Mouse (Mus musculus): ENCODE data around the gene Uvrag. TPM values are rescaled to one million over a fixed set of nuclear protein-coding genes. Genes with fewer than 3 reads are reported as not detected.
A peak's percentile ranks its signal among the peaks of the same experiment; 100 is the strongest.

Gene Uvrag
- total and polyA plus RNA-seq, 3 experiments, result 5.9 to 22.1 (median 21.0) TPM

- Histone ChIP-seq H3K79me2 (replicated peaks; ENCODE audit: control insufficient read depth, insufficient read depth, low read length) (peaks cover 5% of the 10 kb centered on the region), H3K4me1 (ENCODE audit: control insufficient read depth, insufficient read depth, low read length) (peaks cover 15% of the 10 kb centered on the region), H3K9ac (ENCODE audit: low read depth, low read length) (no peak overlapping the region), H3K27ac (no peak overlapping the region), H3K27me3 (ENCODE audit: control insufficient read depth, insufficient read depth, low read length) (no peaks in the 10 kb centered on the region), H3K36me3 (ENCODE audit: control insufficient read depth, insufficient read depth, low read length) (peaks cover 5% of the 10 kb centered on the region; the same call in 1 of the 2 replicates), H3K4me3 (no peak overlapping the region)
- TF ChIP-seq POLR2A (IDR thresholded peaks at IDR 0.05; ENCODE audit: insufficient read depth, low read depth, low read length), result no peak
- no peak for TF ChIP-seq EP300 (IDR thresholded peaks at IDR 0.05; ENCODE audit: insufficient read depth, low read depth, low read length)
- TF ChIP-seq CTCF (IDR thresholded peaks at IDR 0.05), result no peak
- WGBS, result 100% methylated on average over 4 of the region's 4 CpGs
- DNase-seq, result no peak
- intact Hi-C loops (cut with DNase I), result no loop called here
These were observed 3.4 kb downstream of the Uvrag start for GRCm38 (mm10) chr7:99137541-99137940.

DNA sequence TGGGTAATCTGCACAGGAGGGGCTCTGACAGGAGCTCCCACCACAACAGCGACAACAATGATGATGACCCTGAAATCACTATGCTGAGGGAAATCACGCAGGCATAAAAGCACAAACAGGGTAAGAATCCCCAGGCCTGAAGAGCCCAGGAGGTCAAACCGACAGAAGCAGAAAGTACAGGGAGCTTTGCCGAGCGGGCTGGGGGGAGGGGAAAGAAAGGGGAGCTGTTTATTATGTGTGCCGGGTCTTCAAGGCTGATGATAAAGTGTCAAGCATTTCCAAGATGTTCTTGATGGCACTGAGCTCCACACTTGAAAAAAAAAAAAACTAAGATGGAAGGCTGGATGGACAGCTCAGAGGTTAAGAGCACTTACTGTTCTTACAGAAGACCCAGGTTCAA is 4.2 kb downstream of the Uvrag start:
- intact Hi-C loops (cut with DNase I), result no loop called here
- H3K4me1 ChIP-seq (ENCODE audit: control insufficient read depth, insufficient read depth, low read length), result peaks cover 18% of the 10 kb centered on the region
- peaks cover 5% of the 10 kb centered on the region; the same call in 1 of the 2 replicates for H3K36me3 ChIP-seq (ENCODE audit: control insufficient read depth, insufficient read depth, low read length)
- no peak overlapping the region for H3K4me3 ChIP-seq
- H3K9ac ChIP-seq (ENCODE audit: low read depth, low read length), result no peak overlapping the region
- 86% methylated on average over 6 of the region's 6 CpGs for WGBS
- DNase-seq, result no peak
- H3K79me2 ChIP-seq (replicated peaks; ENCODE audit: control insufficient read depth, insufficient read depth, low read length), result peaks cover 5% of the 10 kb centered on the region
- H3K27me3 ChIP-seq (ENCODE audit: control insufficient read depth, insufficient read depth, low read length), result no peaks in the 10 kb centered on the region
- no peak overlapping the region for H3K27ac ChIP-seq
- TF ChIP-seq POLR2A (IDR thresholded peaks at IDR 0.05; ENCODE audit: insufficient read depth, low read depth, low read length) (no peak), CTCF (IDR thresholded peaks at IDR 0.05) (no peak), EP300 (IDR thresholded peaks at IDR 0.05; ENCODE audit: insufficient read depth, low read depth, low read length) (no peak)

DNA sequence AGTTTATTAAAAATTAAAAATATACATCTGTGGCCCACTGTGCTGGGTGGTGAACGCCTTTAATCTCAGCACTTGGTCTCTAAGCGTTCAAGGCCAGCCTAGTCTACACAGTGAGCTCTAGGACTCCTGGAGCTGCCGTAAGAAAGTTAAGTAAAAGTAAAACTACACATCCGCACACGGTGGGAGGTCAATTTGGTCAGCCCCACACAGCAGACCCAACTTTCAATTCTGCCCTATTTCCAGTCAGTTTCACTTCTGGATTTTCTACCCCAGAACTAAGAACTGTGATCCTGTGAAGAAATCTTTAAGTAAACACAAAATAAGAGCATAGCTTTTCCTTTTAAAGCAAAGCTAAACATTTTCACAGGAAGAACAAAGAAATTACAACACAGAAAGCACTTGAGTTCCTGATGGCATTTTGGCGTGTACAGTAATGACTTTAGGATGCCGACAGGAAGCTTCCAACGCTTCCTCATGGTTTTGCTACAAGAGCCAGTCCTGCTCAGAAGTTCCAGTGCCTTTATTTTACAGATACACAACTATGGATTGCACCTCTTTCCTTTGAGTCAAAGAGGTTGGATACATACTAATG is 7.0 kb downstream of the Uvrag start:
- Histone ChIP-seq H3K36me3 (ENCODE audit: control insufficient read depth, insufficient read depth, low read length) (peaks cover 3% of the 10 kb centered on the region; the same call in 1 of the 2 replicates), H3K27ac (peak overlapping the region; percentile 34), H3K79me2 (replicated peaks; ENCODE audit: control insufficient read depth, insufficient read depth, low read length) (peaks cover 10% of the 10 kb centered on the region), H3K27me3 (ENCODE audit: control insufficient read depth, insufficient read depth, low read length) (no peaks in the 10 kb centered on the region), H3K4me3 (no peak overlapping the region), H3K4me1 (ENCODE audit: control insufficient read depth, insufficient read depth, low read length) (peaks cover 18% of the 10 kb centered on the region), H3K9ac (ENCODE audit: low read depth, low read length) (no peak overlapping the region; the same call in 1 of the 2 replicates)
- 48% methylated on average over 8 of the region's 8 CpGs for WGBS
- DNase-seq, result no peak
- TF ChIP-seq EP300 (IDR thresholded peaks at IDR 0.05; ENCODE audit: insufficient read depth, low read depth, low read length) (no peak), POLR2A (IDR thresholded peaks at IDR 0.05; ENCODE audit: insufficient read depth, low read depth, low read length) (no peak), CTCF (IDR thresholded peaks at IDR 0.05) (no peak)
- intact Hi-C loops (cut with DNase I), result no loop called here

- H3K79me2 ChIP-seq (replicated peaks; ENCODE audit: control insufficient read depth, insufficient read depth, low read length), result peaks cover 10% of the 10 kb centered on the region
- H3K4me3 ChIP-seq, result peak overlapping the region; percentile 5; the same call in 1 of the 2 replicates
- peaks cover 3% of the 10 kb centered on the region; the same call in 1 of the 2 replicates for H3K36me3 ChIP-seq (ENCODE audit: control insufficient read depth, insufficient read depth, low read length)
- H3K4me1 ChIP-seq (ENCODE audit: control insufficient read depth, insufficient read depth, low read length), result peaks cover 23% of the 10 kb centered on the region
- TF ChIP-seq EP300 (IDR thresholded peaks at IDR 0.05; ENCODE audit: insufficient read depth, low read depth, low read length) (no peak), CTCF (IDR thresholded peaks at IDR 0.05) (no peak), POLR2A (IDR thresholded peaks at IDR 0.05; ENCODE audit: insufficient read depth, low read depth, low read length) (no peak)
- DNase-seq, result peak in 1 of 2 experiments; percentile 45
- WGBS, result 37% methylated on average over 9 of the region's 9 CpGs
- peak overlapping the region; percentile 76 for H3K27ac ChIP-seq
- intact Hi-C loops (cut with DNase I), result no loop called here
- no peaks in the 10 kb centered on the region for H3K27me3 ChIP-seq (ENCODE audit: control insufficient read depth, insufficient read depth, low read length)
- peak overlapping the region; percentile 6; the same call in 1 of the 2 replicates for H3K9ac ChIP-seq (ENCODE audit: low read depth, low read length)
These were observed 8.3 kb downstream of the Uvrag start for GRCm38 (mm10) chr7:99132597-99132996.

- Histone ChIP-seq H3K27ac (peak overlapping the region; percentile 76), H3K4me1 (ENCODE audit: control insufficient read depth, insufficient read depth, low read length) (peaks cover 25% of the 10 kb centered on the region), H3K9ac (ENCODE audit: low read depth, low read length) (no peak overlapping the region), H3K27me3 (ENCODE audit: control insufficient read depth, insufficient read depth, low read length) (no peaks in the 10 kb centered on the region), H3K79me2 (replicated peaks; ENCODE audit: control insufficient read depth, insufficient read depth, low read length) (peaks cover 12% of the 10 kb centered on the region), H3K4me3 (peak overlapping the region; percentile 5; the same call in 1 of the 2 replicates), H3K36me3 (ENCODE audit: control insufficient read depth, insufficient read depth, low read length) (peaks cover 3% of the 10 kb centered on the region; the same call in 1 of the 2 replicates)
- no peak for DNase-seq
- intact Hi-C loops (cut with DNase I), result no loop called here
- no peak for TF ChIP-seq CTCF (IDR thresholded peaks at IDR 0.05)
- TF ChIP-seq POLR2A (IDR thresholded peaks at IDR 0.05; ENCODE audit: insufficient read depth, low read depth, low read length), result no peak
- no peak for TF ChIP-seq EP300 (IDR thresholded peaks at IDR 0.05; ENCODE audit: insufficient read depth, low read depth, low read length)
- WGBS, result 23% methylated on average over 6 of the region's 6 CpGs
These were observed 9.1 kb downstream of the Uvrag start for GRCm38 (mm10) chr7:99131819-99132353.

DNA sequence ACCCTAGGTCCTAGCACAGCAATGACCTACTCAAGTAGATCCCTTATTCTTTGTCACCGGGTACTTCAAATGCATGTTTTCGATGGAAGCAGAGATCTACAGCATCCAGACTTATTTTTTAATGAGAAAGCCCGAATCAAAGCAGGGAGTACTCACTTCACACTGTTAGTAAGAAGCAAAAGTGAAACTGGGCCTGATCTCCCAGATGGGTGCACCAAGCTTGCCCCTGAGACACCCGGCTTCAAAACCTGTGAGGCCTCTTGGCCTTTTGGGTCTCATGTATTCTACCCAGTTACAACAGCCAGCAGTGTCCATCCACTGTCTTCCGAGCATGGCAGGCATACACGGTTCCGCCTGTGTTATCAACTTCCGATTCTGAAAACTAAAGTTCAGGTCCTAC is 12.0 kb downstream of the Uvrag start:
- DNase-seq, result no peak
- Histone ChIP-seq H3K9ac (ENCODE audit: low read depth, low read length) (no peak overlapping the region), H3K27me3 (ENCODE audit: control insufficient read depth, insufficient read depth, low read length) (no peaks in the 10 kb centered on the region), H3K4me3 (no peak overlapping the region), H3K79me2 (replicated peaks; ENCODE audit: control insufficient read depth, insufficient read depth, low read length) (peaks cover 8% of the 10 kb centered on the region; the same call in 1 of the 2 replicates), H3K36me3 (ENCODE audit: control insufficient read depth, insufficient read depth, low read length) (no peaks in the 10 kb centered on the region; the same call in 1 of the 2 replicates), H3K4me1 (ENCODE audit: control insufficient read depth, insufficient read depth, low read length) (peaks cover 28% of the 10 kb centered on the region), H3K27ac (peak overlapping the region; percentile 26; the same call in 1 of the 2 replicates)
- TF ChIP-seq CTCF (IDR thresholded peaks at IDR 0.05) (no peak), EP300 (IDR thresholded peaks at IDR 0.05; ENCODE audit: insufficient read depth, low read depth, low read length) (no peak), POLR2A (IDR thresholded peaks at IDR 0.05; ENCODE audit: insufficient read depth, low read depth, low read length) (no peak)
- intact Hi-C loops (cut with DNase I), result no loop called here
- 77% methylated on average over 8 of the region's 8 CpGs for WGBS

Data from heart, adult 2 months (tissue).